Mouse (Mus musculus): Measurements from ENCODE around the gene Arpc1a. TPM values are rescaled to one million over a fixed set of nuclear protein-coding genes. Genes with fewer than 3 reads are reported as not detected.
"Not testable (repeated sequence)": the region's sequence is repeated elsewhere in the genome, so short reads cannot be mapped to it uniquely, and the experiment has no call there.

The Arpc1a gene
- polyA plus RNA-seq, 1 experiment from 2014 or later: 133 TPM

DNA sequence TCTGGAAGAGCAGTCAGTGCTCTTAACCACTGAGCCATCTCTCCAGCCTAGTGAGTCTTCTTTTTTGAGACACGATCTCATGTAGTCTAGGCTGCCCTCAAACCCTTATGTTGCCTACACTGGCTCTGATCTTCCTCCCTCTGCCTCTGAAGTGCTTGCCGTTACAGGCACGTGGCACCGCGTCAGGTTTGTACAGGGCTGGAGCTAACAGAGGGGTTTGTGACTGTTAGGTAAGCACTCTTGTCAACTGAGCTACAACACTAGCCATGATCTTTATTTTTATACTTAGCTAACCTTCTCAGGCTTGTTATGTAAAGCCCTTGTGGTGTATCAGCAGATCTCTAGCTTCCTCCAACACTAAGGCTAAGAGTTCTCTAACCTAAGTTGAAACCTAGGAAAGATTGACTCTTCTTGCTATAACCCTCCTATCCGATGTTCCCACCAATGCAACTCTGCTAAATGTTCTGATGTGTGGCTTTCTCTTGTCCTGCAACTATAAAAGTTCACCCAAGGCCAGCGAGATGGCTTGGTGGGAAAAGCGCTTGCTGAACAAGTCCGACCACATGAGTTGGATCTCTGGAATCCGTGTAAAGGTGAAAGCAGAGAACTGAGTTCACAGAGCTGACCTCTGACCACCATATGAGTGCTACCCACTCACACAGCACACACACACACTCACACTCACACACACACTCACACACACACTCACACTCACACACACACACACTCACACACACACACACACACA lies 1.6 kb upstream of the Arpc1a start:
- 92% methylated on average over 10 of the region's 10 CpGs for WGBS
- H3K27ac ChIP-seq (replicated peaks): no peak overlapping the region
- peaks cover 15% of the 10 kb centered on the region for H3K36me3 ChIP-seq
- H3K4me3 ChIP-seq: no peak overlapping the region
- no peak for DNase-seq (ENCODE audit: low spot score)
- H3K4me1 ChIP-seq: peaks cover 13% of the 10 kb centered on the region
- no peaks in the 10 kb centered on the region for H3K27me3 ChIP-seq (ENCODE audit: low read depth, poor library complexity, severe bottlenecking)
- no peaks in the 10 kb centered on the region for H3K9me3 ChIP-seq (replicated peaks)

- peak overlapping the region; percentile 84 for H3K4me3 ChIP-seq
- H3K9me3 ChIP-seq (replicated peaks); H3K27me3 ChIP-seq (ENCODE audit: low read depth, poor library complexity, severe bottlenecking); DNase-seq (ENCODE audit: low spot score): not testable (repeated sequence)
- peak overlapping the region; percentile 88 for H3K27ac ChIP-seq (replicated peaks)
- H3K36me3 ChIP-seq: peaks cover 25% of the 10 kb centered on the region
- peaks cover 13% of the 10 kb centered on the region for H3K4me1 ChIP-seq
- WGBS: 57% methylated on average over 6 of the region's 6 CpGs
These were observed 429 bp upstream of the Arpc1a start for GRCm38 (mm10) chr5:145083201-145083600.

- peak overlapping the region; percentile 84 for H3K4me3 ChIP-seq
- peaks cover 37% of the 10 kb centered on the region for H3K36me3 ChIP-seq
- no peaks in the 10 kb centered on the region for H3K27me3 ChIP-seq (ENCODE audit: low read depth, poor library complexity, severe bottlenecking)
- H3K9me3 ChIP-seq (replicated peaks): no peaks in the 10 kb centered on the region; the same call in 1 of the 2 replicates
- WGBS: 84% methylated on average over 2 of the region's 2 CpGs
- no peak overlapping the region for H3K27ac ChIP-seq (replicated peaks)
- H3K4me1 ChIP-seq: peaks cover 13% of the 10 kb centered on the region
- no peak for DNase-seq (ENCODE audit: low spot score)
These were observed 1.2 kb downstream of the Arpc1a start for GRCm38 (mm10) chr5:145084822-145085221.

DNA sequence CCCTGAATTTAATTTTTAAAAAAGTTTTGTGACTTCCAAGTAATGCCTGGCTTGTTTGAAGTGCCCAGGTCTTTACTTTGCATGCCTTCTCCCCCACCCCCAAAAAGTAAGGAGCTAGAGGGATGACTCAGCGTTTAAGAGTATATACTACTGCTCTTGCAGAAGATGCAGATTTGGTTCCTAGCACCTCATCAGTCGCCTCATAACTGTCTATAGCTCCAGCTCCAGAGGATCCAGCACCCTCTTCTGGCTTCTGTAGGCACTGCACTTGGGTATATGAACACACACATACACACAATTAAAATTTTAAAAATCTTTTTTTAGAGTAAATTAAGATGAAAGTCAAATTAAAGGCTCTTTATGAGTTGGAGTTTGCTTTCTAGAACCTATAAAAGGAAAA lies 4.6 kb downstream of the Arpc1a start:
- peaks cover 66% of the 10 kb centered on the region for H3K36me3 ChIP-seq
- H3K4me1 ChIP-seq: peaks cover 13% of the 10 kb centered on the region
- H3K27ac ChIP-seq (replicated peaks): no peak overlapping the region
- H3K4me3 ChIP-seq: no peak overlapping the region
- WGBS: 97% methylated on average over 2 of the region's 2 CpGs
- H3K27me3 ChIP-seq (ENCODE audit: low read depth, poor library complexity, severe bottlenecking): no peaks in the 10 kb centered on the region
- no peak for DNase-seq (ENCODE audit: low spot score)
- H3K9me3 ChIP-seq (replicated peaks): no peaks in the 10 kb centered on the region; the same call in 1 of the 2 replicates

- no peaks in the 10 kb centered on the region; the same call in 1 of the 2 replicates for H3K9me3 ChIP-seq (replicated peaks)
- WGBS: 92% methylated on average over 3 of the region's 3 CpGs
- H3K4me1 ChIP-seq: peaks cover 4% of the 10 kb centered on the region
- no peak for DNase-seq (ENCODE audit: low spot score)
- no peak overlapping the region for H3K27ac ChIP-seq (replicated peaks)
- no peak overlapping the region for H3K4me3 ChIP-seq
- peaks cover 82% of the 10 kb centered on the region for H3K36me3 ChIP-seq
- no peaks in the 10 kb centered on the region for H3K27me3 ChIP-seq (ENCODE audit: low read depth, poor library complexity, severe bottlenecking)
These were observed 6.2 kb downstream of the Arpc1a start for GRCm38 (mm10) chr5:145089878-145090277.

DNA sequence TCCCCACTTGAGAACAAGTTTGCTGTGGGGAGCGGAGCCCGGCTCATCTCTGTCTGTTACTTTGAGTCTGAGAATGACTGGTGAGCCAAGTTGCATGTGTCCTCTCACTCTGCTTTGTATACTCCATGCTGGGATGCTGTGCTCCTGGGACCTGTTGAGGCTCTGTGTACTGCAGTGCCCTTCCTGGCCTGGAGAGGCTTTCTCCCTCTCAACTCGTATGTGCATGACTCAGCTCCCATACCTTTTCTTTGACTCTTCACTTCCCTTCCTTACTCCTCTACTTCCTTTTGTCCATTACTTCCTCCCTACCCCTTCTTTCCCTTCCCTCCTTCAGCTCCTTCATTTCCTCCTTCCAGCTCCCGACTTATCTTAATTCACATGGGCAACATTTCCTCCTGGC lies 12.6 kb downstream of the Arpc1a start:
- 94% methylated on average over 4 of the region's 4 CpGs for WGBS
- no peaks in the 10 kb centered on the region for H3K4me1 ChIP-seq

GRCm38 (mm10) chr5:145098340-145098821 lies 14.8 kb downstream of the Arpc1a start:
- Histone ChIP-seq H3K27ac (replicated peaks) (no peak overlapping the region), H3K9me3 (replicated peaks) (no peaks in the 10 kb centered on the region), H3K36me3 (peaks cover 100% of the 10 kb centered on the region), H3K4me1 (no peaks in the 10 kb centered on the region), H3K27me3 (ENCODE audit: low read depth, poor library complexity, severe bottlenecking) (no peaks in the 10 kb centered on the region), H3K4me3 (no peak overlapping the region)
- WGBS: 95% methylated on average over 10 of the region's 10 CpGs
- DNase-seq (ENCODE audit: low spot score): no peak

More for the DNA sequence above, 12.6 kb downstream of the Arpc1a start:
- no peak overlapping the region for H3K4me3 ChIP-seq
- DNase-seq (ENCODE audit: low spot score): no peak
- no peaks in the 10 kb centered on the region for H3K27me3 ChIP-seq (ENCODE audit: low read depth, poor library complexity, severe bottlenecking)
- H3K36me3 ChIP-seq: peaks cover 100% of the 10 kb centered on the region
- H3K27ac ChIP-seq (replicated peaks): no peak overlapping the region
- H3K9me3 ChIP-seq (replicated peaks): no peaks in the 10 kb centered on the region

- Histone ChIP-seq H3K36me3 (peaks cover 100% of the 10 kb centered on the region), H3K4me3 (no peak overlapping the region), H3K27me3 (ENCODE audit: low read depth, poor library complexity, severe bottlenecking) (no peaks in the 10 kb centered on the region), H3K27ac (replicated peaks) (no peak overlapping the region), H3K4me1 (no peaks in the 10 kb centered on the region), H3K9me3 (replicated peaks) (no peaks in the 10 kb centered on the region)
- no peak for DNase-seq (ENCODE audit: low spot score)
- whole genome bisulfite sequencing: 96% methylated on average over 9 of the region's 9 CpGs
These were observed 17.3 kb downstream of the Arpc1a start for GRCm38 (mm10) chr5:145100960-145101359.

GRCm38 (mm10) chr5:145101451-145101850 lies 17.8 kb downstream of the Arpc1a start:
- not testable (repeated sequence) for DNase-seq (ENCODE audit: low spot score); H3K27ac ChIP-seq (replicated peaks); H3K27me3 ChIP-seq (ENCODE audit: low read depth, poor library complexity, severe bottlenecking); H3K9me3 ChIP-seq (replicated peaks); H3K4me3 ChIP-seq; H3K4me1 ChIP-seq
- H3K36me3 ChIP-seq: peaks cover 100% of the 10 kb centered on the region
- 95% methylated on average over 11 of the region's 11 CpGs for WGBS

DNA sequence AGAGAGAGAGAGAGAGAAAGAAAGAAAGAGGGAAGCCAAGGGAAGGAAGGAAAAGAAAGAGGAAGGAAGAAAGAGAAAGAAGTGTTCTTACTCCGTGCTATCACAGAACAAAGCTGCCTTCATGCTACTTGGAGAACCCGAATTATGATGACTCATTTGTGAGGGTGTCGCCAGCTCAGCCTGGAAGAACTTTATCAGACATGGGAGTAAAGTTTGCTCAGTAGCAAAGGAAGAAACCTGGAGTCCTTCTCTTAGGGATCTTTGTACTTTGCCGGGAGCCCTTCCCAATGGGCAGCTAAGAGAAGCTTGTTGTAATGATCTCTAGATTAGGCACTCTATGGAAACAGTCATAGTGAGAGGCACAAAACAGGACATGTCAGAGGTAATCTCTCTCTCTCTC lies 19.1 kb downstream of the Arpc1a start:
- no peak overlapping the region for H3K27ac ChIP-seq (replicated peaks)
- no peak for DNase-seq (ENCODE audit: low spot score)
- H3K9me3 ChIP-seq (replicated peaks): no peaks in the 10 kb centered on the region
- H3K4me3 ChIP-seq: no peak overlapping the region
- H3K36me3 ChIP-seq: peaks cover 100% of the 10 kb centered on the region
- no peaks in the 10 kb centered on the region for H3K27me3 ChIP-seq (ENCODE audit: low read depth, poor library complexity, severe bottlenecking)
- no peaks in the 10 kb centered on the region for H3K4me1 ChIP-seq
- 89% methylated on average over 4 of the region's 4 CpGs for WGBS

DNA sequence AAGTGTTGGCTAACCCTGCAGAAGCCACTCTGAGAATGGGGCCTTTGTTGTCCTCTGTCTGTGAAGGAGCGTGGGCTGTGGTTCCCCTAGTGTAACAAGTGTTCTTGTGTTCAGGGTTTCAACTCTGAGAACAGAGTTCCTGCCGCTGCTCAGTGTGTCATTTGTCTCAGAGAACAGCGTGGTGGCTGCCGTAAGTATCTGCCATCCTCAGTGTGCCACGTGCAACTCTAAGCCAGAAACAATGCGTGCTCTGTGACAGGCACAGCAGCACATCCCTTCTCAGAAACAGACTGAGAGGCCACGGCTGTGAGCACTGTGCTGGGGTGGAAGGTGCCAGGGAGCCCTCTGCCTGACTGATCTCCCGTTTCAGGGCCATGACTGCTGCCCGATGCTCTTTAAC lies 20.7 kb downstream of the Arpc1a start:
- Histone ChIP-seq H3K27me3 (ENCODE audit: low read depth, poor library complexity, severe bottlenecking) (no peaks in the 10 kb centered on the region), H3K9me3 (replicated peaks) (no peaks in the 10 kb centered on the region), H3K27ac (replicated peaks) (no peak overlapping the region), H3K4me1 (no peaks in the 10 kb centered on the region), H3K4me3 (no peak overlapping the region), H3K36me3 (peaks cover 100% of the 10 kb centered on the region)
- DNase-seq (ENCODE audit: low spot score): no peak
- 91% methylated on average over 9 of the region's 9 CpGs for WGBS

GRCm38 (mm10) chr5:145105694-145106275 lies 22.2 kb downstream of the Arpc1a start:
- Histone ChIP-seq H3K27ac (replicated peaks) (no peak overlapping the region), H3K4me3 (no peak overlapping the region), H3K36me3 (peaks cover 100% of the 10 kb centered on the region), H3K27me3 (ENCODE audit: low read depth, poor library complexity, severe bottlenecking) (no peaks in the 10 kb centered on the region), H3K9me3 (replicated peaks) (no peaks in the 10 kb centered on the region), H3K4me1 (no peaks in the 10 kb centered on the region)
- 96% methylated on average over 9 of the region's 9 CpGs for WGBS
- no peak for DNase-seq (ENCODE audit: low spot score)

GRCm38 (mm10) chr5:145110401-145110800 lies 26.8 kb downstream of the Arpc1a start:
- no peak for DNase-seq (ENCODE audit: low spot score)
- no peak overlapping the region for H3K4me3 ChIP-seq
- H3K27ac ChIP-seq (replicated peaks): no peak overlapping the region
- H3K27me3 ChIP-seq (ENCODE audit: low read depth, poor library complexity, severe bottlenecking): peaks cover 25% of the 10 kb centered on the region
- WGBS: 88% methylated on average over 6 of the region's 6 CpGs
- H3K36me3 ChIP-seq: peaks cover 60% of the 10 kb centered on the region
- peaks cover 14% of the 10 kb centered on the region for H3K4me1 ChIP-seq
- no peaks in the 10 kb centered on the region for H3K9me3 ChIP-seq (replicated peaks)

Data from midbrain, embryonic 10.5 days (tissue).